Mouse (Mus musculus): ENCODE results near the gene Blm.

Blm gene

GRCm38 (mm10) chr7:80460199-80460598 lies 74.7 kb downstream of the Blm start:
- no peak for DNase-seq (ENCODE audit: low spot score)

- no peak for DNase-seq (ENCODE audit: low spot score)
Observed at GRCm38 (mm10) chr7:80457831-80458343, 77.0 kb downstream of the Blm start.

GRCm38 (mm10) chr7:80457241-80457640 lies 77.7 kb downstream of the Blm start:
- DNase-seq (ENCODE audit: low spot score), result peak; percentile 48

- DNase-seq (ENCODE audit: low spot score), result no peak
Observed at GRCm38 (mm10) chr7:80456327-80456726, 78.6 kb downstream of the Blm start.

- DNase-seq (ENCODE audit: low spot score), result no peak
Observed at GRCm38 (mm10) chr7:80455505-80456160, 79.3 kb downstream of the Blm start.

GRCm38 (mm10) chr7:80454786-80455185 lies 80.1 kb downstream of the Blm start:
- DNase-seq (ENCODE audit: low spot score), result no peak

GRCm38 (mm10) chr7:80453997-80454396 lies 80.9 kb downstream of the Blm start:
- no peak for DNase-seq (ENCODE audit: low spot score)

- DNase-seq (ENCODE audit: low spot score), result no peak
Observed at GRCm38 (mm10) chr7:80453121-80453520, 81.8 kb downstream of the Blm start.

GRCm38 (mm10) chr7:80452241-80452640 lies 82.7 kb downstream of the Blm start:
- no peak for DNase-seq (ENCODE audit: low spot score)

- no peak for DNase-seq (ENCODE audit: low spot score)
Observed at GRCm38 (mm10) chr7:80451550-80452232, 83.2 kb downstream of the Blm start.

GRCm38 (mm10) chr7:80450354-80450753 lies 84.6 kb downstream of the Blm start:
- DNase-seq (ENCODE audit: low spot score), result no peak

GRCm38 (mm10) chr7:80449620-80450091 lies 85.3 kb downstream of the Blm start:
- DNase-seq (ENCODE audit: low spot score), result no peak

GRCm38 (mm10) chr7:80447336-80447735 lies 87.6 kb downstream of the Blm start:
- DNase-seq (ENCODE audit: low spot score), result no peak

- no peak for DNase-seq (ENCODE audit: low spot score)
Observed at GRCm38 (mm10) chr7:80446221-80446878, 88.6 kb downstream of the Blm start.

- DNase-seq (ENCODE audit: low spot score), result no peak
Observed at GRCm38 (mm10) chr7:80445492-80445891, 89.4 kb downstream of the Blm start.

GRCm38 (mm10) chr7:80444401-80445249 lies 90.3 kb downstream of the Blm start:
- no peak for DNase-seq (ENCODE audit: low spot score)

- no peak for DNase-seq (ENCODE audit: low spot score)
Observed at GRCm38 (mm10) chr7:80443124-80443523, 91.8 kb downstream of the Blm start.

GRCm38 (mm10) chr7:80441986-80442904 lies 92.7 kb downstream of the Blm start:
- no peak for DNase-seq (ENCODE audit: low spot score)

- no peak for DNase-seq (ENCODE audit: low spot score)
Observed at GRCm38 (mm10) chr7:80440685-80441084, 94.2 kb downstream of the Blm start.

- DNase-seq (ENCODE audit: low spot score), result no peak
Observed at GRCm38 (mm10) chr7:80439789-80440488, 95.0 kb downstream of the Blm start.

Measured in ovary, postnatal 36 days (tissue).